Mouse (Mus musculus) CH12.LX (cell line): ENCODE data around the gene P2ry6.

Source experiments
- CTCF ChIP-seq, 2 experiments: IDR thresholded peaks in 1 of 2; conservative IDR thresholded peaks in 1 of 2; 2 replicates each; pipeline ENCODE4 v1.5.1; 2011 to 2012; ENCODE audit warnings: low read depth in 2 of 2, low read length in 2 of 2, improper control_type of control experiment in 1 of 2, inconsistent platforms in 1 of 2, mild to moderate bottlenecking in 1 of 2, moderate library complexity in 1 of 2
- IRF4 ChIP-seq: IDR thresholded peaks from 2 replicates; pipeline ENCODE4 v1.6.1; 2014; ENCODE audit warnings: low read depth, mild to moderate bottlenecking, inconsistent platforms, low read length, improper control_type of control experiment
- NRF1 ChIP-seq: IDR thresholded peaks from 2 replicates; pipeline ENCODE4 v1.6.1; 2014; ENCODE audit warnings: low read depth, mild to moderate bottlenecking, inconsistent platforms, low read length, improper control_type of control experiment, moderate library complexity
- POLR2A ChIP-seq: IDR thresholded peaks from 2 replicates; pipeline ENCODE4 v1.6.1; 2011; ENCODE audit warnings: low read depth, mild to moderate bottlenecking, improper control_type of control experiment, low read length
- POLR2AphosphoS2 ChIP-seq: IDR thresholded peaks from 2 replicates; pipeline ENCODE4 v1.6.1; 2011; ENCODE audit warnings: low read depth, low read length, improper control_type of control experiment
- SIN3A ChIP-seq: IDR thresholded peaks from 2 replicates; pipeline ENCODE4 v1.6.1; 2012; ENCODE audit warnings: low read length, improper control_type of control experiment, inconsistent platforms
- TBP ChIP-seq: conservative IDR thresholded peaks from 2 replicates; pipeline ENCODE4 v1.6.1; 2011; ENCODE audit warnings: low read depth, low read length, improper control_type of control experiment

- TF ChIP-seq TBP (no peak), POLR2AphosphoS2 (no peak), IRF4 (no peak), POLR2A (no peak), CTCF (conservative IDR thresholded peaks at IDR 0.05 in 1 of 2, IDR thresholded peaks at IDR 0.05 in 1 of 2; ENCODE audit: low read depth in 2 of 2, low read length in 2 of 2) (no peak), SIN3A (no peak), NRF1 (no peak)
These were observed 11.1 kb downstream of the P2ry6 start for GRCm38 (mm10) chr7:100963381-100963780.
